Mouse (Mus musculus) spleen, adult 2 months (tissue): ENCODE data around the gene Fam111a.

ENCODE experiments used
- CTCF ChIP-seq: fragments of 200-500 bp; IDR thresholded peaks from 2 replicates; pipeline ENCODE4 v1.5.1; 2011; ENCODE audit warnings: mild to moderate bottlenecking, inconsistent platforms; ENCODE audit not compliant: insufficient read depth, insufficient read length, insufficient replicate concordance; ENCODE audit errors: extremely low read depth
- POLR2A ChIP-seq: fragments of 200-500 bp; IDR thresholded peaks from 2 replicates; pipeline ENCODE4 v1.6.1; 2011; ENCODE audit warnings: low read depth, low read length, inconsistent platforms

- TF ChIP-seq CTCF (no peak), POLR2A (no peak)
These were observed 18.7 kb downstream of the Fam111a start for GRCm38 (mm10) chr19:12564197-12564596.
